Mouse (Mus musculus) heart, postnatal 0 days (tissue): ENCODE data around the gene Tmem8b.

Source experiments
- CTCF ChIP-seq: IDR thresholded peaks from 2 replicates; pipeline ENCODE4 v1.5.1; 2016; ENCODE audit warnings: antibody characterized with exemption, control low read depth, low read depth
- EP300 ChIP-seq: IDR thresholded peaks from 2 replicates; pipeline ENCODE4 v1.6.1; 2016; ENCODE audit warnings: antibody characterized with exemption, low read depth

- TF ChIP-seq CTCF = no peak
- TF ChIP-seq EP300 = no peak
Observed at GRCm38 (mm10) chr4:43703851-43704250, 35.1 kb downstream of the Tmem8b start.
